In the genomic region with DNA sequence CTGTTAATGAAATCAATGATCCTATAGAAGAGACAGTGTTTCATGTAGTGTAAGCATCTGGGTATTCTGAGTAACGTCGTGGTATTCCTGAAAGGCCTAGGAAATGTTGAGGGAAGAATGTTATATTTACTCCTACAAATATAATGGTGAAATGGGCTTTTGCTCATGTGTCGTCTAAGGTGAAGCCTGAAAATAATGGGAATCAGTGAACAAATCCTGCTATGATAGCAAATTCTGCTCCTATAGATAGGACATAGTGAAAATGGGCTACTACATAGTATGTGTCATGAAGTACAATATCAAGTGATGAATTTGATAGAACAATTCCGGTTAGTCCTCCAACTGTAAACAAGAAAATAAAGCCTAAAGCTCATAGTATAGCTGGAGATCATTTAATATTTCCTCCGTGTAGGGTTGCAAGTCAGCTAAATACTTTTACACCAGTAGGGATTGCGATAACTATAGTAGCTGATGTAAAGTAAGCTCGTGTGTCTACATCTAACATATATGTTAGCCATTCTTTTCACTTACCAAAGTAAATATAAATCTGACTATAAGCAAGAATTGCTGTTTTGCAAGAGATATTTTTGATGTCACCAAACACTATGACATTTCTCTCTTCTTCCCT, we compare ENCODE assay signal across 23 mouse cellular contexts.
A peak's percentile ranks its signal among the peaks of the same experiment; 100 is the strongest.
DNase-seq lines count a peak whose midpoint lies in the region; ATAC-seq lines count a peak whose summit lies in the region.
"Had no signal": no experiment of that assay in that cellular context is flagged by ENCODE, and none has a peak within 500 bp of the region (broad histone marks: within the 10 kb centered on the region; RNA-seq: fewer than 3 reads in every experiment).

No protein-coding gene starts in this region.

- 92% methylated on average over 7 of the region's 7 CpGs for WGBS in heart, embryonic 16.5 days
- WGBS in heart, embryonic 12.5 days: 89% methylated on average over 7 of the region's 7 CpGs

- H3K9ac ChIP-seq in heart, embryonic 16.5 days (ENCODE audit: low read length): no peak overlapping the region
- no peak overlapping the region for H3K9ac ChIP-seq in heart, embryonic 12.5 days
- H3K9ac ChIP-seq: hindbrain, embryonic 13.5 days; lung, embryonic 15.5 days; midbrain, embryonic 15.5 days; stomach, embryonic 15.5 days had no signal

- no peak overlapping the region for H3K4me3 ChIP-seq in heart, embryonic 16.5 days (ENCODE audit: low read length)
- no peak overlapping the region for H3K4me3 ChIP-seq in heart, embryonic 12.5 days
- H3K4me3 ChIP-seq: hindbrain, embryonic 13.5 days; lung, embryonic 15.5 days; midbrain, embryonic 15.5 days; stomach, embryonic 15.5 days had no signal

- H3K4me2 ChIP-seq in heart, embryonic 16.5 days (ENCODE audit: low read depth, low read length): no peak overlapping the region
- H3K4me2 ChIP-seq in heart, embryonic 12.5 days: no peak overlapping the region
- H3K4me2 ChIP-seq: hindbrain, embryonic 13.5 days; lung, embryonic 15.5 days; midbrain, embryonic 15.5 days; stomach, embryonic 15.5 days had no signal

- peaks cover 9% of the 10 kb centered on the region for H3K36me3 ChIP-seq in heart, embryonic 16.5 days (ENCODE audit: control insufficient read depth, insufficient read depth)
- H3K36me3 ChIP-seq in heart, embryonic 12.5 days: peaks cover 19% of the 10 kb centered on the region
- H3K36me3 ChIP-seq: stomach, embryonic 15.5 days had no signal

- no peaks in the 10 kb centered on the region for H3K9me3 ChIP-seq in heart, embryonic 16.5 days (replicated peaks; ENCODE audit: control insufficient read depth, low read length)
- H3K9me3 ChIP-seq in heart, embryonic 12.5 days (replicated peaks): no peaks in the 10 kb centered on the region
- H3K9me3 ChIP-seq: hindbrain, embryonic 13.5 days; lung, embryonic 15.5 days; midbrain, embryonic 15.5 days; stomach, embryonic 15.5 days had no signal

- no peaks in the 10 kb centered on the region for H3K27me3 ChIP-seq in heart, embryonic 16.5 days (ENCODE audit: control insufficient read depth, insufficient read depth, low read length)
- H3K27me3 ChIP-seq in heart, embryonic 12.5 days (replicated peaks): no peaks in the 10 kb centered on the region
- H3K27me3 ChIP-seq: lung, embryonic 15.5 days; midbrain, embryonic 15.5 days; stomach, embryonic 15.5 days had no signal

- H3K27ac ChIP-seq in heart, embryonic 16.5 days (ENCODE audit: low read length): no peak overlapping the region
- H3K27ac ChIP-seq in heart, embryonic 12.5 days (ENCODE audit: poor library complexity, severe bottlenecking): no peak overlapping the region
- H3K27ac ChIP-seq: hindbrain, embryonic 13.5 days; lung, embryonic 15.5 days; macrophage; midbrain, embryonic 15.5 days; stomach, embryonic 15.5 days had no signal

- H3K4me1 ChIP-seq in heart, embryonic 16.5 days (ENCODE audit: control insufficient read depth, insufficient read depth, low read length): no peaks in the 10 kb centered on the region
- H3K4me1 ChIP-seq in heart, embryonic 12.5 days (replicated peaks): no peaks in the 10 kb centered on the region
- H3K4me1 ChIP-seq: hindbrain, embryonic 13.5 days; lung, embryonic 15.5 days; midbrain, embryonic 15.5 days; stomach, embryonic 15.5 days had no signal

- DNase-seq in ovary, postnatal 14 days (ENCODE audit: low spot score): no peak
- no peak for DNase-seq in adrenal gland, postnatal 4 days (ENCODE audit: low spot score in 2 of 2)
- DNase-seq: B cell, adult 2 months; cerebellum, postnatal 10 days; embryo, embryonic 11 days; heart, adult 18-20 months; heart, postnatal 10 days; kidney, postnatal 14 days; layer of hippocampus, adult 9-11 months; right cerebral cortex, postnatal 14 days; thymus, postnatal 14 days had no signal

- ATAC-seq in heart, embryonic 16.5 days (replicated peaks; ENCODE audit: extremely low read depth, insufficient read depth, low FRiP score): peak; percentile 67; the same call in 1 of the 2 replicates
- no peak for ATAC-seq in heart, embryonic 12.5 days (ENCODE audit: insufficient number of reproducible peaks, low FRiP score)
- ATAC-seq in CD4-positive, CD25-positive, alpha-beta regulatory T cell, adult 4 months: peak; percentile 100
- ATAC-seq in granulocyte monocyte progenitor cell, adult 5-6 weeks (replicated peaks; ENCODE audit: poor library complexity, severe bottlenecking): peak; percentile 94
- ATAC-seq in monocyte, adult 5-6 weeks (replicated peaks; ENCODE audit: insufficient number of reproducible peaks, low FRiP score, low TSS enrichment, poor library complexity, severe bottlenecking): peak; percentile 90
- ATAC-seq: forebrain, embryonic 14.5 days; intestine, embryonic 16.5 days; midbrain, embryonic 15.5 days had no signal
